Mouse (Mus musculus) midbrain, embryonic 16.5 days (tissue): Measurements from ENCODE around the gene Wnt6. TPM values are rescaled to one million over a fixed set of nuclear protein-coding genes. Genes with fewer than 3 reads are reported as not detected.

Source experiments
- ATAC-seq: fragments of 200-750 bp; cut with Nextera tagmentation; 2 replicates; pipeline ENCODE4 v1.8.0; 2017; ENCODE audit warnings: moderate TSS enrichment
- H3K27ac ChIP-seq: fragments of 300-500 bp; sonication (generic); 2 replicates; pipeline ENCODE4 v1.5.1; 2014; ENCODE audit warnings: mild to moderate bottlenecking, low read length, mixed read lengths
- H3K27me3 ChIP-seq: fragments of 300-500 bp; sonication (generic); 2 replicates; pipeline ENCODE4 v1.6.1; 2014; ENCODE audit warnings: low read depth, low read length, mixed read lengths; ENCODE audit not compliant: control insufficient read depth, insufficient read depth
- H3K36me3 ChIP-seq: fragments of 300-500 bp; sonication (generic); 2 replicates; pipeline ENCODE4 v1.6.1; 2014; ENCODE audit warnings: mild to moderate bottlenecking, low read length, moderate library complexity, mixed read lengths; ENCODE audit not compliant: control insufficient read depth, insufficient read depth
- H3K4me1 ChIP-seq: fragments of 300-500 bp; sonication (generic); 2 replicates; pipeline ENCODE4 v1.6.1; 2014; ENCODE audit warnings: mild to moderate bottlenecking, low read length, mixed read lengths; ENCODE audit not compliant: control insufficient read depth, insufficient read depth
- H3K4me2 ChIP-seq: fragments of 300-500 bp; sonication (generic); 2 replicates; pipeline ENCODE4 v1.6.1; 2014; ENCODE audit warnings: mild to moderate bottlenecking, low read length, mixed read lengths
- H3K4me3 ChIP-seq: fragments of 300-500 bp; sonication (generic); 2 replicates; pipeline ENCODE4 v1.5.1; 2014; ENCODE audit warnings: low read depth, mild to moderate bottlenecking, low read length, moderate library complexity, mixed read lengths
- H3K9ac ChIP-seq: fragments of 300-500 bp; sonication (generic); 2 replicates; pipeline ENCODE4 v1.6.1; 2014; ENCODE audit warnings: low read depth, low read length, mixed read lengths
- H3K9me3 ChIP-seq: fragments of 300-500 bp; sonication (generic); replicated peaks from 2 replicates; pipeline ENCODE4 v1.6.1; 2014; ENCODE audit warnings: mild to moderate bottlenecking, low read length, mixed read lengths; ENCODE audit not compliant: control insufficient read depth, poor library complexity, severe bottlenecking
- WGBS: fragments of 180-500 bp; shearing (Covaris S2); extraction: QIAGEN DNeasy Blood & Tissue Kit; methylation state at CpG from one replicate; pipeline ENCODE4 v1.1.7; 2014; 5-methylcytosine and 5-hydroxymethylcytosine counted together
- polyA plus RNA-seq: library from polyadenylated mRNA; unstranded; fragments of >200 nt; fragmentation: Nextera tagmentation; extraction: Ambion mirVana; gene quantifications from 2 replicates; pipeline ENCODE4 v1.2.1, GENCODE M21; 2015

Wnt6 gene
- polyA plus RNA-seq, 1 experiment from 2014 or later: 4.2 TPM

- Histone ChIP-seq H3K36me3 (no peaks in the 10 kb centered on the region), H3K4me1 (no peaks in the 10 kb centered on the region), H3K27me3 (peaks cover 6% of the 10 kb centered on the region), H3K27ac (no peak overlapping the region), H3K4me3 (no peak overlapping the region), H3K9me3 (no peaks in the 10 kb centered on the region), H3K4me2 (no peak overlapping the region), H3K9ac (no peak overlapping the region)
- WGBS: 82% methylated on average over 7 of the region's 7 CpGs
- ATAC-seq: no peak
These were observed 22.4 kb upstream of the Wnt6 start for GRCm38 (mm10) chr1:74749301-74749700.

GRCm38 (mm10) chr1:74750683-74751082 lies 21.0 kb upstream of the Wnt6 start:
- H3K27me3 ChIP-seq: peaks cover 6% of the 10 kb centered on the region
- 73% methylated on average over 4 of the region's 4 CpGs for whole genome bisulfite sequencing
- ATAC-seq: no peak
- H3K36me3 ChIP-seq: no peaks in the 10 kb centered on the region
- no peaks in the 10 kb centered on the region for H3K9me3 ChIP-seq
- H3K27ac ChIP-seq: no peak overlapping the region
- no peak overlapping the region for H3K9ac ChIP-seq
- H3K4me2 ChIP-seq: no peak overlapping the region
- H3K4me1 ChIP-seq: no peaks in the 10 kb centered on the region
- H3K4me3 ChIP-seq: no peak overlapping the region

- no peaks in the 10 kb centered on the region for H3K36me3 ChIP-seq
- H3K4me2 ChIP-seq: no peak overlapping the region
- H3K4me3 ChIP-seq: no peak overlapping the region
- H3K27me3 ChIP-seq: peaks cover 6% of the 10 kb centered on the region
- no peak overlapping the region for H3K9ac ChIP-seq
- H3K4me1 ChIP-seq: no peaks in the 10 kb centered on the region
- WGBS: 81% methylated on average over 8 of the region's 8 CpGs
- no peaks in the 10 kb centered on the region for H3K9me3 ChIP-seq
- H3K27ac ChIP-seq: no peak overlapping the region
- no peak for ATAC-seq
These were observed 19.5 kb upstream of the Wnt6 start for GRCm38 (mm10) chr1:74752150-74752549.

GRCm38 (mm10) chr1:74752833-74753232 lies 18.9 kb upstream of the Wnt6 start:
- WGBS: 94% methylated on average over 3 of the region's 3 CpGs
- H3K4me3 ChIP-seq: no peak overlapping the region
- no peak overlapping the region for H3K9ac ChIP-seq
- H3K9me3 ChIP-seq: no peaks in the 10 kb centered on the region
- H3K27ac ChIP-seq: no peak overlapping the region
- no peak overlapping the region for H3K4me2 ChIP-seq
- no peaks in the 10 kb centered on the region for H3K36me3 ChIP-seq
- no peak for ATAC-seq
- peaks cover 2% of the 10 kb centered on the region; the same call in 1 of the 2 replicates for H3K27me3 ChIP-seq
- no peaks in the 10 kb centered on the region for H3K4me1 ChIP-seq

- ATAC-seq: no peak
- H3K4me1 ChIP-seq: no peaks in the 10 kb centered on the region
- WGBS: 91% methylated on average over 8 of the region's 8 CpGs
These were observed 18.3 kb upstream of the Wnt6 start for GRCm38 (mm10) chr1:74753266-74753974.

GRCm38 (mm10) chr1:74754175-74754785 lies 17.4 kb upstream of the Wnt6 start:
- no peak for ATAC-seq
- H3K4me3 ChIP-seq: no peak overlapping the region
- no peaks in the 10 kb centered on the region for H3K36me3 ChIP-seq
- 73% methylated on average over 5 of the region's 5 CpGs for WGBS
- no peaks in the 10 kb centered on the region for H3K9me3 ChIP-seq
- H3K4me2 ChIP-seq: no peak overlapping the region
- no peaks in the 10 kb centered on the region; the same call in 1 of the 2 replicates for H3K27me3 ChIP-seq
- H3K9ac ChIP-seq: no peak overlapping the region
- H3K4me1 ChIP-seq: no peaks in the 10 kb centered on the region
- no peak overlapping the region for H3K27ac ChIP-seq

More at GRCm38 (mm10) chr1:74753266-74753974, 18.3 kb upstream of the Wnt6 start:
- H3K27ac ChIP-seq: no peak overlapping the region
- no peaks in the 10 kb centered on the region; the same call in 1 of the 2 replicates for H3K27me3 ChIP-seq
- no peaks in the 10 kb centered on the region for H3K9me3 ChIP-seq
- no peak overlapping the region for H3K4me3 ChIP-seq
- H3K36me3 ChIP-seq: no peaks in the 10 kb centered on the region
- H3K4me2 ChIP-seq: no peak overlapping the region
- no peak overlapping the region for H3K9ac ChIP-seq

GRCm38 (mm10) chr1:74759773-74760172 lies 11.9 kb upstream of the Wnt6 start:
- no peaks in the 10 kb centered on the region for H3K4me1 ChIP-seq
- ATAC-seq: no peak
- no peaks in the 10 kb centered on the region for H3K9me3 ChIP-seq
- whole genome bisulfite sequencing: 26% methylated on average over 4 of the region's 4 CpGs
- peaks cover 6% of the 10 kb centered on the region for H3K27me3 ChIP-seq
- H3K4me2 ChIP-seq: no peak overlapping the region
- H3K27ac ChIP-seq: no peak overlapping the region
- H3K9ac ChIP-seq: no peak overlapping the region
- no peaks in the 10 kb centered on the region for H3K36me3 ChIP-seq
- H3K4me3 ChIP-seq: no peak overlapping the region

- Histone ChIP-seq H3K4me1 (no peaks in the 10 kb centered on the region), H3K9me3 (no peaks in the 10 kb centered on the region), H3K36me3 (no peaks in the 10 kb centered on the region), H3K27me3 (peaks cover 11% of the 10 kb centered on the region), H3K9ac (no peak overlapping the region), H3K4me2 (no peak overlapping the region), H3K4me3 (no peak overlapping the region), H3K27ac (no peak overlapping the region)
- no peak for ATAC-seq
- WGBS: 5% methylated on average over 6 of the region's 6 CpGs
These were observed 8.6 kb upstream of the Wnt6 start for GRCm38 (mm10) chr1:74763081-74763480.

- Histone ChIP-seq H3K9ac (peak overlapping the region; percentile 54; the same call in 1 of the 2 replicates), H3K9me3 (no peaks in the 10 kb centered on the region), H3K27me3 (peaks cover 69% of the 10 kb centered on the region), H3K4me1 (peaks cover 24% of the 10 kb centered on the region), H3K27ac (no peak overlapping the region), H3K36me3 (no peaks in the 10 kb centered on the region), H3K4me2 (peak overlapping the region; percentile 92), H3K4me3 (peak overlapping the region; percentile 49)
- 0 out of 2 replicates have a peak, but pooled peaks have one; percentile 16 for ATAC-seq
- WGBS: 1% methylated on average over 34 of the region's 35 CpGs
These were observed 795 bp upstream of the Wnt6 start for GRCm38 (mm10) chr1:74770727-74771466.
